13 mouse cellular contexts compared by ENCODE assay signal in the genomic region with DNA sequence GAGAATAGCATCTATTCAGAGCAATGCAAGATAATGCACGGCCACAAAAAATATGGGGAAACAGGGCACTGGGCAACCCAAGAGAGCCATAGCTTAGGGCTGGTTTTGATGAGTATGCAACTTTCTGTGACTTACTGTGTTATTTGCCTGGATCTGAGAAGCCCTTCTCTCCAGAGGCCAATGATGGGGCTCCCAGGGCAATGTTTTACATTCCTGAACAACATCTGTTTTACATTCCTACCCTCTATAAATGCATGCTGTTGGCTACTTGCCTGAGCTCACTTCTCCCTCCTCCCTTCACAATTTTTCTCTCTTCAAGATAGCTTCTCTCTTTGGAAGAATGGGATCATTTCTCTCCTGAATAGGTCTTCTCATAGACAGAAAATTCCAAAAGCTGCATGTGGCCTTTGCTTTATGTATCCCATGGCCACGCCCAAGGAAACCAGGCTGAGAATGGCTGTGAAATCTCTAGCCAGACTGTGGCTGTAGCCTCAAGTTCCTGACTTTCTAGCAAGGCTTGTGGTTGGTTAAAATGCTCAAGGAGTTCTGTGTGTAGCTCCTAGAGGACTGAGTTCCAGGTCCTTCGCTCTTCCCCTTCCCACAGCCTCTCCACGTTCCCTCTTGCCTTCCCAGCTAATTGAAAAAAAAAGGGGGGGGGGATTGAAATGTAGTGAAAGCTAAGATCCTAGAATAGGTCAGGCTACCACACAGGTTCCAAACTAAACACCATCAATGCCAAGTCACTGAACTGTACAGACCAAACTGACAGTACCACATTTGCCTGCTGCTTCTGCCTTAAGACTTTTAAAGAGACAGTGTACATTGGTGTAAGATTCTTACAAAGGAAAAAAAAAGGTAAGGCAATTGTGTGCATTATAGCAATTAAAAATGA.
DNase-seq lines count a peak whose midpoint lies in the region; ATAC-seq lines count a peak whose summit lies in the region.
"Had no signal": no experiment of that assay in that cellular context is flagged by ENCODE, and none has a peak within 500 bp of the region (broad histone marks: within the 10 kb centered on the region; RNA-seq: fewer than 3 reads in every experiment).

No protein-coding gene starts in this region.

- ATAC-seq in forebrain, embryonic 16.5 days = no peak
- ATAC-seq in kidney, embryonic 15.5 days (replicated peaks; ENCODE audit: low FRiP score) = no peak; the same call in 1 of the 2 replicates
- ATAC-seq in embryonic facial prominence, embryonic 11.5 days (replicated peaks; ENCODE audit: insufficient number of reproducible peaks, low FRiP score, low TSS enrichment, low read depth) = peak; percentile 65
- ATAC-seq in limb, embryonic 12.5 days (ENCODE audit: insufficient number of reproducible peaks, insufficient read depth, low FRiP score, low TSS enrichment, low read depth) = peak; percentile 90
- ATAC-seq: forebrain, embryonic 13.5 days had no signal

- H3K4me1 ChIP-seq in forebrain, embryonic 10.5 days = peaks cover 6% of the 10 kb centered on the region; the same call in 1 of the 2 replicates
- H3K4me1 ChIP-seq in forebrain, embryonic 16.5 days (replicated peaks; ENCODE audit: control insufficient read depth, insufficient read depth, low read length) = peaks cover 4% of the 10 kb centered on the region
- H3K4me1 ChIP-seq in kidney, embryonic 15.5 days = 0 out of 2 replicates have a peak, but pooled peaks cover 11% of the 10 kb centered on the region
- H3K4me1 ChIP-seq in embryonic facial prominence, embryonic 11.5 days (ENCODE audit: control insufficient read depth, insufficient read depth, low read length) = no peaks in the 10 kb centered on the region; the same call in 1 of the 2 replicates
- peaks cover 19% of the 10 kb centered on the region for H3K4me1 ChIP-seq in limb, embryonic 12.5 days (replicated peaks)

- 0 out of 2 replicates have a peak, but pooled peaks cover 5% of the 10 kb centered on the region for H3K9me3 ChIP-seq in forebrain, embryonic 10.5 days
- H3K9me3 ChIP-seq in forebrain, embryonic 16.5 days (ENCODE audit: control insufficient read depth, low read length) = no peaks in the 10 kb centered on the region
- H3K9me3 ChIP-seq in kidney, embryonic 15.5 days (replicated peaks) = no peaks in the 10 kb centered on the region
- H3K9me3 ChIP-seq in embryonic facial prominence, embryonic 11.5 days (replicated peaks; ENCODE audit: control insufficient read depth, low read length) = no peaks in the 10 kb centered on the region
- peaks cover 8% of the 10 kb centered on the region; the same call in 1 of the 2 replicates for H3K9me3 ChIP-seq in limb, embryonic 12.5 days
- H3K9me3 ChIP-seq: forebrain, embryonic 13.5 days had no signal

- no peak overlapping the region for H3K4me2 ChIP-seq in forebrain, embryonic 16.5 days (ENCODE audit: low read length)
- H3K4me2 ChIP-seq in kidney, embryonic 15.5 days = no peak overlapping the region
- no peak overlapping the region for H3K4me2 ChIP-seq in embryonic facial prominence, embryonic 11.5 days (ENCODE audit: low read depth, low read length)
- 0 out of 2 replicates have a peak overlapping the region, but pooled peaks have one; percentile 17 for H3K4me2 ChIP-seq in limb, embryonic 12.5 days
- H3K4me2 ChIP-seq: forebrain, embryonic 13.5 days had no signal

- H3K27ac ChIP-seq in forebrain, embryonic 10.5 days = 0 out of 2 replicates have a peak overlapping the region, but pooled peaks have one; percentile 35
- H3K27ac ChIP-seq in forebrain, embryonic 16.5 days (ENCODE audit: low read length) = no peak overlapping the region
- H3K27ac ChIP-seq in kidney, embryonic 15.5 days = peak overlapping the region; percentile 45; the same call in 1 of the 2 replicates
- H3K27ac ChIP-seq in embryonic facial prominence, embryonic 11.5 days (replicated peaks; ENCODE audit: low read depth, low read length) = no peak overlapping the region
- peak overlapping the region; percentile 78 for H3K27ac ChIP-seq in limb, embryonic 12.5 days
- H3K27ac ChIP-seq: forebrain, embryonic 13.5 days had no signal

- 69% methylated on average over 4 of the region's 4 CpGs for WGBS in forebrain, embryonic 10.5 days
- 83% methylated on average over 4 of the region's 4 CpGs for WGBS in forebrain, embryonic 16.5 days
- WGBS in kidney, embryonic 15.5 days = 48% methylated on average over 4 of the region's 4 CpGs
- WGBS in embryonic facial prominence, embryonic 11.5 days = 39% methylated on average over 4 of the region's 4 CpGs
- 20% methylated on average over 4 of the region's 4 CpGs for WGBS in limb, embryonic 12.5 days

- H3K36me3 ChIP-seq in forebrain, embryonic 10.5 days (replicated peaks) = no peaks in the 10 kb centered on the region
- no peaks in the 10 kb centered on the region for H3K36me3 ChIP-seq in forebrain, embryonic 16.5 days (ENCODE audit: control insufficient read depth, insufficient read depth)
- H3K36me3 ChIP-seq in kidney, embryonic 15.5 days = no peaks in the 10 kb centered on the region
- H3K36me3 ChIP-seq in embryonic facial prominence, embryonic 11.5 days (replicated peaks; ENCODE audit: control insufficient read depth, insufficient read depth, low read depth, low read length) = no peaks in the 10 kb centered on the region
- no peaks in the 10 kb centered on the region for H3K36me3 ChIP-seq in limb, embryonic 12.5 days

- DNase-seq in forebrain, embryonic 10.5 days (ENCODE audit: extremely low spot score, low spot score) = no peak
- no peak for DNase-seq in kidney, postnatal 25 days
- peak; percentile 80 for DNase-seq in embryonic facial prominence, embryonic 11.5 days (ENCODE audit: low spot score)
- DNase-seq in left cerebral cortex, postnatal 10 days (ENCODE audit: extremely low spot score in 1 of 2, low spot score in 2 of 2) = no peak
- DNase-seq in MN1 (ENCODE audit: low spot score) = no peak
- DNase-seq: cerebellum, postnatal 25 days; left cerebral cortex, postnatal 4 days; midbrain, embryonic 14.5 days; right cerebral cortex, postnatal 14 days had no signal

- no peak overlapping the region for H3K9ac ChIP-seq in forebrain, embryonic 16.5 days (replicated peaks; ENCODE audit: low read depth, low read length)
- H3K9ac ChIP-seq in kidney, embryonic 15.5 days = no peak overlapping the region
- no peak overlapping the region for H3K9ac ChIP-seq in embryonic facial prominence, embryonic 11.5 days (replicated peaks; ENCODE audit: low read length)
- no peak overlapping the region for H3K9ac ChIP-seq in limb, embryonic 12.5 days (replicated peaks)
- H3K9ac ChIP-seq: forebrain, embryonic 13.5 days had no signal

- intact Hi-C loops in left cerebral cortex, postnatal 10 days (cut with DNase I) = no loop called here

- H3K4me3 ChIP-seq in forebrain, embryonic 10.5 days = no peak overlapping the region
- H3K4me3 ChIP-seq in forebrain, embryonic 16.5 days (replicated peaks; ENCODE audit: low read length) = no peak overlapping the region
- H3K4me3 ChIP-seq in kidney, embryonic 15.5 days (replicated peaks) = no peak overlapping the region
- no peak overlapping the region for H3K4me3 ChIP-seq in embryonic facial prominence, embryonic 11.5 days (ENCODE audit: low read depth, low read length)
- no peak overlapping the region for H3K4me3 ChIP-seq in limb, embryonic 12.5 days (replicated peaks)
- H3K4me3 ChIP-seq: forebrain, embryonic 13.5 days had no signal

- H3K27me3 ChIP-seq in forebrain, embryonic 10.5 days (ENCODE audit: poor library complexity, severe bottlenecking) = no peaks in the 10 kb centered on the region
- H3K27me3 ChIP-seq in forebrain, embryonic 16.5 days (replicated peaks; ENCODE audit: control insufficient read depth, insufficient read depth, low read length) = no peaks in the 10 kb centered on the region
- H3K27me3 ChIP-seq in kidney, embryonic 15.5 days = no peaks in the 10 kb centered on the region
- H3K27me3 ChIP-seq in embryonic facial prominence, embryonic 11.5 days (ENCODE audit: control insufficient read depth, insufficient read depth, low read length) = no peaks in the 10 kb centered on the region
- H3K27me3 ChIP-seq in limb, embryonic 12.5 days = no peaks in the 10 kb centered on the region
- H3K27me3 ChIP-seq: forebrain, embryonic 13.5 days had no signal

Comparison
In these comparisons a context has a peak if more than half of its experiments do, and no peak if none do; other contexts are left out.
1. H3K27ac ChIP-seq: peak in forebrain, embryonic 10.5 days (single experiment), kidney, embryonic 15.5 days (single experiment) and limb, embryonic 12.5 days (single experiment); none in forebrain, embryonic 16.5 days (single experiment) and embryonic facial prominence, embryonic 11.5 days (single experiment).
2. ATAC-seq: peak in embryonic facial prominence, embryonic 11.5 days (single experiment) and limb, embryonic 12.5 days (single experiment); none in forebrain, embryonic 16.5 days (single experiment) and kidney, embryonic 15.5 days (single experiment).